Mouse (Mus musculus) c-Kit-positive CD71-positive TER-119-negative erythroid progenitor cells, embryonic 14.5 days (primary cell): ENCODE data around the gene Tuba1c.

Experiments used
- DNase-seq: peaks from one replicate; pipeline ENCODE4 v3.0.0-alpha.2; 2013; ENCODE audit warnings: low read depth

The Tuba1c gene

GRCm38 (mm10) chr15:99029619-99030584 lies at the start of gene Tuba1c:
Gene Tuba1c, plus strand, starts transcription at chr15:99029891.
- DNase-seq = peak; percentile 91

DNA sequence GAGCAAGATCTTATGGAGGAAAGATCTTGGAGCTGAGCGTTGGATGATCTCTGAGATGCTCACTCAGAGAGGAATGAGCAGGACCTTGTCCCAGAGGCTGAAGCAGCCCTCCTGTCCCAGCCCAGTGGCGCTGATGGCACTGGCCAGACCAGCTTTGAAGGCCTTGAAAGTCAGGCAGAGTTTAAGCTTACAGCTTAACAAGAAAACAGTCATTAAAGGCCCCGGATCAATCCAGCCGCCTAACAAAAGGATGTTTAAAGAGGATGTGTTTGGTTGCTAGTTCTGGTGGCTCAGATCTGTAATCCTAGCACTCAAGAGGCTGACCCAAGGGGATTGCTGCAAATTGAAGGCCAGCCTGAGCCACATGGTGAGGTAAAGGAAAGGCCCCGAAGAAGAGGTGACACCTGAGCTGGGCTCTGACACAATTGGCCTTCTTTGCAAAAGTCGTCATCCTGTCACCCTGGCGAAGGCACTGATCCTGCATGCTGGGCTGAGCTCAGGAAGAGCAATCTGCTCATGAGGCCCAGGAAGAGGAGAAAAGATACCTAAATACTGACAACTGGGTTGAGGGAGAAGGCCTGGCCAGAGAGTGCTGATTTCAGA lies 49.6 kb upstream of the Tuba1c start:
- DNase-seq = no peak

- no peak for DNase-seq
Observed at GRCm38 (mm10) chr15:98982100-98982499, 47.6 kb upstream of the Tuba1c start.

DNA sequence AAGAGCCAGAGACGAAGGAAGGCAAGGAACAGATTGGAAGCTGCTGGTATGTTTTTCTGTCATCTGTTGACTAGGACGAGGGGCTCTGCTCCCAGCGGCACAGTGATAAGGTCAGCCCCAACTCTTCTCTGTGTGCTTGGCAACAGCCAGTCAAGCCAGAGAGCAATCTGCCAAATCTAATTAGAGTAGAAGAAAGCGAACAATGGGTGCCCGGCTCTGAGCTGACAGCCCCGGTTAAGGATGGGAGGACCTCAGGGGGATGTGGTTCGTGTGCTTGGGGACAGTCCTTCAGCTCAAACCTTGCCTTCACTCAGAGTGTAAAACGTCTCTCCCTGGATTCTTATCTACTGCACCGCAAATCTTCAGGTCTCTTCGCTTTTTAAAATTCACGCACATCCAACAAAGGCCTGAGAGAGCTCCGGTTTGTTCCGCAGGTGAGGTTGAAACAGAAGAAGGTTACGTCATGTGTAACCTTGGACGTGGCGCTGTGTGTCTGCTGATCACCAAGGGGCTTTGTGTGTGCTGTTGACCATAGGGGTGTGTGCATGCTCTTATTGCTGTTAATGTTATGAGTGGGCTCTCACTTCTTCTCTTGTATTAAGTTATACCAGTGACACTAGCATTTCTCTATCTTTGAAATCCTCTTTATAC lies 46.1 kb upstream of the Tuba1c start:
- DNase-seq = no peak

DNA sequence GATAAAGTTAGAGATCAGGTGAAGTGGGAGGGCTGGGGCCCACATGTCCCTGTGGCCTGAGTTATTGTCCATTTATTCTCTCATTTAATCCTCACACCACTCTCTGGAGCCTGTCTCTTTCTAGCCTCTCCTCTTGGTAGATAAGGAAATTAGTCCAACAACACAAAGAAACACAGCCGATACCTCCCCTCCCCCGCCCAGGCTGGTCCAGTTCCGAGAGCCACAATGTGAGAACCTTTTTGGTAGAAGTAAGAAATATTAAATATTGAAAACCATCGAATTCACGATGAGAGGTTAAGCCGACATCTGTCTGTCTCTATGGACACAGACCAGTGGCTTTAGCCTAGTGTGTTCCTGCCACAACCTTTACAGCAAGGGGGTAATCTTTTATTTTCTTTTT lies 45.0 kb upstream of the Tuba1c start:
- DNase-seq = no peak

- peak; percentile 72 for DNase-seq
Observed at GRCm38 (mm10) chr15:98985240-98985981, 44.3 kb upstream of the Tuba1c start.

DNA sequence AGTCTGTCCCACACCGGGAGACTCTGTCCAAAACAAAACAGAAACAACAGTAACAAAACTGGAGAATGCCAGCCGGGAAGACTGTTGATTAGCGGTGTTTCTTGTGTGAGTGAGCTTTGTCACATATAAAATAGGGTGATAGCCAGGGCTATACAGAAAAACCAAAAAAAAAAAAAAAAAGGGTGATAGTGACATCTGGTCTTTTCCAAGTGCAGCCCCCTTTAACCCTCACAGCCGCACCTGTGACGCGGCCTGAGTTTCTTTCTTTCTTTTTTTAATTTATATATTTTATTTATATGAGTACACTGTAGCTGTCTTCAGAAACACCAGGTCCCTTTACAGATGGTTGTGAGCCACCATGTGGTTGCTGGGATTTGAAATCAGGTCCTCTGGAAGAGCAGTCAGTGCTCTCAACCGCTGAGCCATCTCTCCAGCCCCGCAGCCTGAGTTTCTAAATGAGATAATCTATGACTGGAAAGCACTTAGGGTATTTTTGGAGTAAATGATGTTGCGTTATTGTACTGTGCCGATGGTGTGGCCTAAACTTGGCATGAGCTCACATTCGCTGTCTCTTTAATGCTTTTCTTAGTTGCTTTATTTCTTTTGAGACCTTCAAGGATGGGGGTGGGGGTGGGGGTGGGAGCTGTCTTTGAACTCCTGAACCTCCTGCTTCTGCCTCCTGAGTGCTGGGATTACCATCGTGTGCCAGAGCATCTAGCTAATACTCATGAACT lies 43.5 kb upstream of the Tuba1c start:
- no peak for DNase-seq

GRCm38 (mm10) chr15:98987077-98987630 lies 42.5 kb upstream of the Tuba1c start:
- no peak for DNase-seq

DNA sequence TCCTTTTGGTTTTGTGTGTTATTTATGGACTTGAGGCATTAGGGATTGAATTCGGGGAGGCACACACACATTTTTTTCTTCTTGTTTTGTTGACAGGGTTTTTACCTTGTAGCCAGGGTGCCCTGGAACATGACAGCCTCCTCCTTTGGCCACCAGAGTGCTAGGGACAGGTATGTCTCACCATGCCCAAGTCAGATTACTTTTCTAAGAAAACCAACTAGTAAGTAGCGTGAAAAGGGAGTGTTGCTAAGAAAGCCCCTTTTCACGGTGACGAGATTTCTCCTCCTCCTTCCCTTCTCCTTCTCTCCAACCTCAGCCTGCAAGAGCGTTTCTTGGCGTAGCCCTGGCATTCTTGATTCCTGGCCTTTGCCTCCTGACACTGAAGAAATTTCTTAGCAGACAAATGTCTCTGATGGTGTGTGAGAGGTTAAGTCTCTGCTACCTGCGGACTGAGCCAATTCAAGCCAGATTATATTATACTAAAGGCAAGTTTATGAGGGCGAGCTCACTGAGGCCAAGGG lies 42.0 kb upstream of the Tuba1c start:
- no peak for DNase-seq

DNA sequence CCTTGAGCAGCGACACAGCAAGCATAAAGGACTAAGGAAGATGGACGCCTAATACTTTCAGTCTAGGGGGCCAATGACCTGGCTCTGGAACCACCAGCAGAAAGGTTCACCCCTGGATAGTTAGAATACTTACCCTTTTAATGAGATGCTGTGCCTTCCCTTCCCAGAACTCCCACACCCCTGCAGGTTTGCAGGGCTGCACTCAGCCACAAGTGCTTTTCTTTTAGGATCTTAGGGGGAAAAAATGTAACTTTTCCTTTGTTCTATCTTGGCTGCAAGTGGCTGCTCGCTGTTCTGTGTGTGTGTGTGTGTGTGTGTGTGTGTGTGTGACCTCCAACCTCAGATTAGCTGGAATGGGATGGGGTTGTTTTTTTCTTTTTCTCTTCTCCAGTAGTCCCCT lies 40.9 kb upstream of the Tuba1c start:
- no peak for DNase-seq

- no peak for DNase-seq
Observed at GRCm38 (mm10) chr15:98989701-98990430, 39.8 kb upstream of the Tuba1c start.

DNA sequence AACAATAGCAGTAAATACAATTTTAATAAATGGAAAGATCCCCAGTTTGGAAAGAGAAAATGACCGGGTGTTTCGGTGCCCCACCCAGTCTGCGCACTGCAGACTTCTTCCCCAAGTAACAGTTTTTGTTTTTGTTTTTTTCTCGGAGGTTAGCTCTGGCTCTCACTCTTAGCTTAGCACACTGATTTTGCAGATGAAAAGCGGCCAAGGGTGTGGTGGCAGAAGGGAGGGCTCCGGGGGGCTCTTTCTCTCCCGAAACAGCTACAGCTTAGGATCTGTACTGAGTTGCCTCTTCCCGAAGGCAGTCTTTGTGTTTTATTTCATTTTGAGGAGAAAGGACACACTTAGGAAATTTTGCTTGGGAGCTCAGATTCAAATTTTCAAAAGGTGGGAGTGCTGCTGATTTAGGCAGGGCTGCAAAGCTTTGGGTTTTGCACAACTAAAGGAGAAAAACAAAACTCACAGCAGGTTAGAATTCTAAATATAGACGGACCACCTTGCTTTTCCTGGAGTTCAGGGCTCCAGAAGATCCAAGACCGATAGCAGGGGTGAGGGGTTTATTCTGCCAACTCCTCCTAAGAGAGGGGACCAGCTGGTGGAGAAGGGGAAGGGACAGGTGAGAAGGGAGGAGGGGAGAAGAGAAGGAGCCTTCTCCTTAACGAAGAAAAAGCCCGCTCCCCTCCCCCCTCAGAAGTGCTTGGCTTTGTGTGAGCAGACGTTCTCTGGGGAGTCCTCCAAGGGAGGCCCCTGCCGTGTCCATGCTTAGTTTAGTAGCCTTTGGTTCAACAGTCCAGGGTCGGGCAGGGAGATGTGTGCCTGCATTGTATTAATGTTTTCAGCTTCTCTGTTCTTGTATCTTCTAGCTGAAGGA lies 38.8 kb upstream of the Tuba1c start:
- no peak for DNase-seq

- DNase-seq = no peak
Observed at GRCm38 (mm10) chr15:98991540-98992050, 38.1 kb upstream of the Tuba1c start.

DNA sequence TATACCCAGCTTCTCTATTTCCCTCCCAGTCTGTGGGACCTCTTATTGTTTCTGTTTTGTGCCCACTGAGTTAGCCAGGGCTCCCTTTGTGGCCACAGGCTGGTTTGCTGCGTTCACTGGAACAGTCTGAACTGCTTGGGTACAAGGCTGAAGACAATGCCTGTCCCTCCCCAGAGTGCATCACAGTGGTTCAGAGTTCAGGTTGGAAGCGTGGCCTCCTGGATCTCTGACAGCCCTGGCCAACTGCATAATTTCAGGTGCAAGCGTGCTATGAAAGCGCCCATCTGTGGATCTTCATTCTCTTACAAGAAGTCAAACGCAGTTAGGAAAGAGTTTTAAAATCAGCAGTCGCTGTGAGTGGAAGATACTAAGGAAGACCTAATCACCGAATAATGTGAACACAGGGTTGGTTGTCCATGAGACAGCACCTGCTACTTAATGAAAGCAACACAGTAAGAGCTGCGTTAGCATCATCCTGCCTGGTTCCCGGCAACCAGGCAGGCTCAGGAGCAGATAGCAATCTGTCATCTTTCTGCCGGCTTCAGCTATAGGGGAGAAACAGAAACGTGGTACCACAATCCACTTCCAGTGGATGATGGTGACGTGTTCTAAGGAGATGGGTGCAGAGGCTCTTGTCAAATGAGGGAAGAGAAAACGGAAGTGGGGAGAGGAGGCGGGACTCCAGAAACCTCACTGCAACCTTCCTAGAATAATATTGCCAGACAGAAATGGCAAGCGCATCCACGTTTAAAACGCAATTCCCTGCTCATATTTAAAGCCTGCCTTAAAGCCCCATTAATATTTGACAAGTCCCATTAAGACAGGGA lies 37.4 kb upstream of the Tuba1c start:
- no peak for DNase-seq

- peak; percentile 87 for DNase-seq
Observed at GRCm38 (mm10) chr15:98993093-98993793, 36.4 kb upstream of the Tuba1c start.

- peak; percentile 89 for DNase-seq
Observed at GRCm38 (mm10) chr15:98993865-98994264, 35.8 kb upstream of the Tuba1c start.

DNA sequence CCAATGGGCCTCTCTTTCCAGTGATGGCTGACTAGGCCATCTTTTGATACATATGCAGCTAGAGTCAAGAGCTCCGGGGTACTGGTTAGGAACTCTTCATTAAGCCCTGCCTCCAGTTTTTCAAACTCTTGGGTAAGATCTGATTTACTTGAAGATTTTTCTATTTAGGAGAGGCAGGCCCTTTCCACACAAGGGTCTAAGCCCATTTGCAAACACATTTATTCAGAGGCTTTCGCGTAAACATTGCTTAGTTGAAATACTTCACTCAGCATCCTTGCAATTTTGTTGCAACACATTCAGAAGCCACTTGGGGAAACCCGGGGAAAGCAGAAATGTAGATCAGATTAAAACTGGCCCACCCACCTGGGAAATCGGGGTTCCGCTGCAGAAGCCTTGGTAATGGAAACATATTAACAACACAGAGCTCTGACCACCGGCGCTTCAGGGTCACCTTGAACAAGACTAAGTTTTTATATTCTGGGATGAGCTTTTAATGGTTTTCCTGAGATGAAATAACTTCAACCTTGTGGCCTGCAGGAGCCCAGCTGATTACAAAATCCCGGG lies 34.7 kb upstream of the Tuba1c start:
- DNase-seq = no peak
